Mouse (Mus musculus) erythroid progenitor cell, adult 5-6 weeks (primary cell): Measurements from ENCODE around the gene Ntf3. TPM values are rescaled to one million over a fixed set of nuclear protein-coding genes. Genes with fewer than 3 reads are reported as not detected.

Experiments
- ATAC-seq: replicated peaks from 2 replicates; pipeline ENCODE4 v1.8.0; 2016; ENCODE audit warnings: moderate number of reproducible peaks, mild to moderate bottlenecking, moderate TSS enrichment, inconsistent platforms; ENCODE audit not compliant: poor library complexity, low FRiP score, severe bottlenecking
- total RNA-seq, 2 experiments: library from RNA; stranded (forward) in 1 of 2; stranded (reverse) in 1 of 2; fragments of 150-400 nt in 1 of 2; fragments of 186-747, 209-891 nt in 1 of 2; gene quantifications; 2 replicates each; pipeline versions ENCODE4 v1.2.3 to v1.2.4; 2015 to 2017; ENCODE audit warnings: low replicate concordance in 2 of 2

Gene Ntf3
- total RNA-seq, 2 experiments from 2014 or later: not detected

GRCm38 (mm10) chr6:126107398-126107797 is 59.3 kb downstream of the Ntf3 start:
- ATAC-seq: no peak

- no peak for ATAC-seq
Observed at GRCm38 (mm10) chr6:126106798-126107173, 59.9 kb downstream of the Ntf3 start.

GRCm38 (mm10) chr6:126106051-126106797 is 60.5 kb downstream of the Ntf3 start:
- ATAC-seq: no peak

- no peak for ATAC-seq
Observed at GRCm38 (mm10) chr6:126105083-126105740, 61.5 kb downstream of the Ntf3 start.

GRCm38 (mm10) chr6:126102571-126102970 is 64.1 kb downstream of the Ntf3 start:
- ATAC-seq: no peak

- ATAC-seq: no peak
Observed at GRCm38 (mm10) chr6:126102007-126102406, 64.7 kb downstream of the Ntf3 start.

GRCm38 (mm10) chr6:126100579-126100978 is 66.1 kb downstream of the Ntf3 start:
- no peak for ATAC-seq

- ATAC-seq: no peak
Observed at GRCm38 (mm10) chr6:126097471-126097870, 69.2 kb downstream of the Ntf3 start.

- no peak for ATAC-seq
Observed at GRCm38 (mm10) chr6:126096085-126096484, 70.6 kb downstream of the Ntf3 start.

- ATAC-seq: no peak
Observed at GRCm38 (mm10) chr6:126095041-126095440, 71.7 kb downstream of the Ntf3 start.

- no peak for ATAC-seq
Observed at GRCm38 (mm10) chr6:126092026-126092425, 74.7 kb downstream of the Ntf3 start.

GRCm38 (mm10) chr6:126090063-126090462 is 76.6 kb downstream of the Ntf3 start:
- ATAC-seq: no peak

- ATAC-seq: no peak
Observed at GRCm38 (mm10) chr6:126088489-126089265, 78.0 kb downstream of the Ntf3 start.

- ATAC-seq: no peak
Observed at GRCm38 (mm10) chr6:126086321-126086950, 80.3 kb downstream of the Ntf3 start.

- no peak for ATAC-seq
Observed at GRCm38 (mm10) chr6:126080531-126080930, 86.2 kb downstream of the Ntf3 start.

GRCm38 (mm10) chr6:126057706-126058105 is 109.0 kb downstream of the Ntf3 start:
- ATAC-seq: no peak

GRCm38 (mm10) chr6:126053136-126053535 is 113.6 kb downstream of the Ntf3 start:
- ATAC-seq: no peak
